Mouse (Mus musculus) hindbrain, embryonic 11.5 days (tissue): Measurements from ENCODE around the gene Rusc2. TPM values are rescaled to one million over a fixed set of nuclear protein-coding genes. Genes with fewer than 3 reads are reported as not detected.

Experiments used
- ATAC-seq: fragments of 200-750 bp; cut with Nextera tagmentation; 2 replicates; pipeline ENCODE4 v1.8.0; 2017; ENCODE audit warnings: mild to moderate bottlenecking, moderate TSS enrichment, moderate library complexity; ENCODE audit not compliant: low FRiP score
- DNase-seq: peaks from one replicate; pipeline ENCODE4 v3.0.0-alpha.2; 2015; ENCODE audit warnings: low spot score
- H3K27ac ChIP-seq: fragments of 300-500 bp; sonication (generic); 2 replicates; pipeline ENCODE4 v1.5.1; 2014; ENCODE audit warnings: mild to moderate bottlenecking, low read depth, low read length
- H3K27me3 ChIP-seq: fragments of 300-500 bp; sonication (generic); 2 replicates; pipeline ENCODE4 v1.6.1; 2014; ENCODE audit warnings: mild to moderate bottlenecking, low read length, moderate library complexity, mixed read lengths; ENCODE audit not compliant: control insufficient read depth, insufficient read depth
- H3K36me3 ChIP-seq: fragments of 300-500 bp; sonication (generic); 2 replicates; pipeline ENCODE4 v1.6.1; 2014; ENCODE audit warnings: mild to moderate bottlenecking, low read length, moderate library complexity, mixed read lengths; ENCODE audit not compliant: control insufficient read depth, insufficient read depth
- H3K4me1 ChIP-seq: fragments of 300-500 bp; sonication (generic); replicated peaks from 2 replicates; pipeline ENCODE4 v1.6.1; 2014; ENCODE audit warnings: low read length, mixed read lengths; ENCODE audit not compliant: control insufficient read depth, insufficient read depth
- H3K4me2 ChIP-seq: fragments of 300-500 bp; sonication (generic); replicated peaks from 2 replicates; pipeline ENCODE4 v1.6.1; 2014; ENCODE audit warnings: mild to moderate bottlenecking, low read depth, low read length
- H3K4me3 ChIP-seq: fragments of 300-500 bp; sonication (generic); 2 replicates; pipeline ENCODE4 v1.5.1; 2014; ENCODE audit warnings: low read depth, low read length
- H3K9ac ChIP-seq: fragments of 300-500 bp; sonication (generic); 2 replicates; pipeline ENCODE4 v1.6.1; 2014; ENCODE audit warnings: low read depth, low read length
- H3K9me3 ChIP-seq: fragments of 300-500 bp; sonication (generic); 2 replicates; pipeline ENCODE4 v1.6.1; 2016; ENCODE audit warnings: low read length; ENCODE audit not compliant: control insufficient read depth
- WGBS: fragments of 180-500 bp; shearing (Covaris S2); extraction: QIAGEN DNeasy Blood & Tissue Kit; methylation state at CpG from one replicate; pipeline ENCODE4 v1.1.7; 2014; 5-methylcytosine and 5-hydroxymethylcytosine counted together
- polyA plus RNA-seq: library from polyadenylated mRNA; unstranded; fragments of >200 nt; fragmentation: Nextera tagmentation; extraction: Ambion mirVana; gene quantifications from 2 replicates; pipeline ENCODE4 v1.2.1, GENCODE M21; 2014

The Rusc2 gene
- polyA plus RNA-seq: 15.8 and 19.1 TPM in 2 replicates

DNA sequence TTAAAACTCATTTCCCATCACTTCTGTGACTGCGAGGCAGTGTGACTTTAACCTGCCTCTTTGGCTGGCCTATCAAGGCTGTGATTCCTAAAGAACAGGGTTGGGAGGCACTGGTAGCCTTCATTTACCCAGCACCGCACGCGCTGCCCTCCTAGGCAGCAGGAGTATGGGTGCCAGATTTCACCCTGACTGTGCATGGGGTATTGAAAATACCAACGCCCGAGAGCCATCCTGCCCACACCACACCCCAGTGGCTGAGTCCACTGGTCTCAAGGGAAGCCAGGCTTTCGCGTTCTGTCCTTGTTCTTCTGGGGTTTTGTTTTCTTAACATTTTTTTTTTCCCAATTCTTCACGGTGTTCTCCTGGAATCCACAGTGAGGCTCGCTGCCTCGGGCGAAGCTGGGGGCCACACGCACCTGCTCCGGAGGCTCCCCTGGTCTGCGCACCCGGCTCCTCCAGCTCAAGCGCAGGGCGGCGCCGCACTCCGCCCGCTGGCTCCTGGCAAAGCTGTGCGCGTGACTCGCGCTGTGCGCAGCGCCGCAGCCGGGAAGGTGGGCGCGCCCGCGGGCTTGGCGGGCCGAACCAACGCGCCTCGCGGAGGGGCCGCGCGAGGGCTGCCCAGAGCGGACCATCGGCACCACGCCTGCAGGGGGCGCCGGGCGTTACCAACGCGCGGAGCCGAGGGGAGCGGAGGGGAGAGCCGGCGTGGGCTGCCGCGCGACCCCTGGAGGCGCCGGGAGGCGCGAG is at the start of gene Rusc2:
TSS of gene Rusc2 (plus strand) at position 572 of the 747 bp plus-strand sequence.
- H3K4me3 ChIP-seq: peak within 1 kb of the TSS; percentile 65
- H3K36me3 ChIP-seq: no peaks in the 10 kb centered on the region
- DNase-seq (peak; percentile 95), ATAC-seq (peak; percentile 94)
- no peaks in the 10 kb centered on the region for H3K9me3 ChIP-seq
- peak within 1 kb of the TSS; percentile 75 for H3K9ac ChIP-seq
- WGBS: under 1% methylated on average over 60 of the region's 63 CpGs
- no peaks in the 10 kb centered on the region for H3K27me3 ChIP-seq
- H3K4me1 ChIP-seq: peaks cover 5% of the 10 kb centered on the region; the same call in 1 of the 2 replicates
- no peak within 1 kb of the TSS for H3K27ac ChIP-seq
- peak within 1 kb of the TSS; percentile 86 for H3K4me2 ChIP-seq

DNA sequence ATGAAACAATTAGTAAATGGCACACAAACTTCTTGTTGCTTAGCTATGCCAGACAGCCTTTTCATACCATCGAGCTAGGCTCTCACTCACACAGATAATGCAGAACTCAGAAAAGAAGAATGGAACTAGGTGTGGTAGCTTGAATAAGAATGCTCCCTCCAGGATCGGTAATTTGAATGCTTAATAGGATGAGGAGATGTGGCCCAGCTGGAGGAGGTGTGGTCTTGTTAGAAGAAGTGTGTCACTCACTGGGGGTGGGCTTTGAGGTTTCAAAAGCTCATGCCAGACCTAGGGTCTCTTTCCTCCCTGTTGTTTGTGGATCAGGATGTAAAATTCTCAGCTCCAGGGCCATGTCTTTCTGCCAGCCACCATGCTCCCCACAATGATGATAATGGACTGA is 47.0 kb upstream of the Rusc2 start:
- 62% methylated on average over 2 of the region's 2 CpGs for WGBS
- Histone ChIP-seq H3K4me1 (no peaks in the 10 kb centered on the region), H3K9ac (no peak overlapping the region), H3K9me3 (no peaks in the 10 kb centered on the region), H3K27me3 (no peaks in the 10 kb centered on the region), H3K4me2 (no peak overlapping the region), H3K27ac (no peak overlapping the region), H3K4me3 (no peak overlapping the region), H3K36me3 (no peaks in the 10 kb centered on the region)
- ATAC-seq (no peak), DNase-seq (no peak)

DNA sequence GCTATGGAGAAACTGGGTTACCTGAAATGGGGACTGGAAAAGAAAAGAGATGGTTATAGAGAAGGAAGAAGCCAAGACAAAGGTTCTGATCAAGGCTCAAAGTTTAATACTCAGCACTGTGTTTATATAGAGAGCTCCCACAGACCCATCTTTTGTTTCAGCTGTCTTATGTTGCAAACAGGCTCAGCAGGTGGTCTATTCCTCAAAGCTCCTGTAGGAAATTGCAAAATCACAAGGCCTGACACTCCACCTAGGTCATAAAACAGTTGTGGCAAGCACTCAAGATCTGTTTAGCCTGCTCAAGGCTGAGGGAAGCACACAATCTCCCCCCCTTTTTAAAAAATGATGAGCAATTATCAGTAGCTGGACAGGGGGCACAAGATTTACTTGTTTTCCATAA is 45.6 kb upstream of the Rusc2 start:
- Histone ChIP-seq H3K4me3 (no peak overlapping the region), H3K36me3 (no peaks in the 10 kb centered on the region), H3K4me2 (no peak overlapping the region), H3K27ac (no peak overlapping the region), H3K27me3 (no peaks in the 10 kb centered on the region), H3K9me3 (no peaks in the 10 kb centered on the region), H3K9ac (no peak overlapping the region), H3K4me1 (no peaks in the 10 kb centered on the region)
- no peak for ATAC-seq
- no peak for DNase-seq

DNA sequence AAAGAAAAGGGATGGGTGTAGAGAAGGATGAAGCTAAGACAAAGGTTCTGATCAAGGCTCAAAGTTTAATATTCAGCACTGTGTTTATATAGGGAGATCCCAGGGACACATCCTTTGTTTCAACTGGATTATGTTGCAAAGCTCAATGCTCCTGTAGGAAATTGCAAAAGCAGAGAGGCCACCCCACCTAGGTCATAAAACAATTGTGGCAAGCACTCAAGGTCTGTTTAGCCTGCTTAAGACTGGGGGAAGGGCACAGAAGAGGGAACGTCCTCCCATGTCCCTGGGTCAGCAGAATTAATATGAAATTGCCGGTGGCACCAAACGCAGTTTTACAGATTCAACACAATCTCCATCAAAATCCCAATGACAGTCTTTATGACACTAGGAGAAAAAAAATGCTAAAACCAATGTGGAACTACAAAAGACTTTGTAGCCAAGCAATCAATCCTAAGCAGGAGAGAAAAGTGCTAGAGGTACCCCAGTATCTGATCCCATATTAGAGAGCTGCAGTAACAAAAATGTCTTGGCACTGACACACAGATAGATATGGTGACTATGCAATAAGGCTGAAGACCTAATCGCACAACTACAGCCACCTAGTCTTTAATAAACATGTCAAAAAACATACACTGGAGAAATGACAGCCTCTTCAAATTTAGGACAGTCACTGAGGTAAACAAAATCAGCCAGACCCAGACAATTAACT is 41.5 kb upstream of the Rusc2 start:
- H3K4me3 ChIP-seq: no peak overlapping the region
- H3K9ac ChIP-seq: no peak overlapping the region
- ATAC-seq (no peak), DNase-seq (no peak)
- no peaks in the 10 kb centered on the region for H3K9me3 ChIP-seq
- no peak overlapping the region for H3K4me2 ChIP-seq
- no peak overlapping the region for H3K27ac ChIP-seq
- no peaks in the 10 kb centered on the region for H3K36me3 ChIP-seq
- H3K4me1 ChIP-seq: no peaks in the 10 kb centered on the region
- 92% methylated on average over 4 of the region's 4 CpGs for WGBS
- no peaks in the 10 kb centered on the region for H3K27me3 ChIP-seq

DNA sequence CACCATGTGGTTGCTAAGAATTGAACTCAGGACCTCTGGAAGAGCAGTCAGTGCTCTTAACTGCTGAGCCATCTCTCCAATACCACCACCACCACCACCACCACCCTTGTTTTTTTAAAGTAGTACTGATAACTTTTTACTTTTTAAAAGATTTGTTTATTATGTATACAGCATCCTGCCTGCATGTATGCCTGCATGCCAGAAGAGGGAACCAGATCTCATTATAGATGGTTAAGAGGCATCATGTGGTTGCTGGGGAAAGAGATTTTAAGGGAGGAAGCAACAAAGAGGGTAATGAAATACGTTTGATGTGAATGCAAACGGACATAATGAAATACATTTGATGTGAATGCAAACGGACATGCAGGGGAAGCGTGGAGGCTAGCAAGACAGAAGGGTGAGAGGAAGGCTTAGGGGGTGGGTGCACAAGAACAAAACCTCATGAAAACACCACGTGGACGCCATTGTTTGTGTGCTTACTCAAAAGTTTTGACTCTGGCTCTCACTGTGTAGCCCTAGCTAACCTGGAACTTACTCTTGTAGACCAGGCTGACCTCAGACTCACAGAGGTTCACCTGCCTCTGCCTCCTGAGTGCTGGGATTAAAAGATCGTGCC is 40.4 kb upstream of the Rusc2 start:
- Histone ChIP-seq H3K9ac (no peak overlapping the region), H3K36me3 (no peaks in the 10 kb centered on the region), H3K27ac (no peak overlapping the region), H3K4me1 (no peaks in the 10 kb centered on the region), H3K4me3 (no peak overlapping the region), H3K9me3 (no peaks in the 10 kb centered on the region), H3K27me3 (no peaks in the 10 kb centered on the region), H3K4me2 (no peak overlapping the region)
- DNase-seq (peak; percentile 13), ATAC-seq (no peak)
- WGBS: 56% methylated on average over 7 of the region's 7 CpGs

DNA sequence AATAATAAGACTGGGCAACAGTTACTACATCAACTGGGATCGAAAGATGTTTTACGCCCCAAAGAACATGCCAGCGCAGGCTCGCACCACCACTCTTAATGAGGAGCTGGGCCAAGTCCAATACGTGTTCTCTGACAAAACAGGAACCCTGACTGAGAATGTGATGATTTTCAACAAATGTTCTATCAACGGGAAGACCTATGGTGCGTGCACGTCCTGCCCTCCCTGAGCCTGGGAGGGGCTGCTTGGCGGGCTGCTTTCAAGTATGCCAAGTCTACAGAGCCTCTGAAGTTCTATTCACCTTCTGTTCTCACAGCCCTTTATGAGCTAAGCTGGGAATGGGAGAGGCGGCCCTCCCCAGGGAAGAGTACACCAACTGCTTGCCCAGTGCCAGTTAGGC is 39.3 kb upstream of the Rusc2 start:
- Histone ChIP-seq H3K4me1 (no peaks in the 10 kb centered on the region), H3K4me3 (no peak overlapping the region), H3K9ac (no peak overlapping the region), H3K27me3 (no peaks in the 10 kb centered on the region), H3K36me3 (no peaks in the 10 kb centered on the region), H3K27ac (no peak overlapping the region), H3K9me3 (no peaks in the 10 kb centered on the region), H3K4me2 (no peak overlapping the region)
- ATAC-seq: no peak
- no peak for DNase-seq
- 93% methylated on average over 10 of the region's 10 CpGs for WGBS

DNA sequence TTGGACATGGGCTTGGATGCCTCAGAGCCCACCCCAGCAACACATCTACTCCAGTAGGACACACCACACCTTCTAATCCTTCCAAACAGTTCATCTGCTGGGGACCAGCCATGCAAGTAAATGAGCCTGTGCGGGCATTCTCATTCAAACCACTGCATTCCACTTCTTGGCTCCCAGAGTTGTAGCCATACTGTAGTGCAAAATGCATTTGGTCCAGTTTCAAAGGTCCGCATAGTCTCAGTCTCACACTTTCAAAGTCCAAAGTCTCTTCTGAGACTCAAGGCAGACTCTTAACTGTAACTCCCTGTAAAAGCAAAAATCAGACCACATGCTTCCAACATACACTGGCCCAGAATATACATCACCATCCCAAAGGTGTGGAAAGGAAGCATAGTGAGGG is 36.8 kb upstream of the Rusc2 start:
- Histone ChIP-seq H3K9me3 (no peaks in the 10 kb centered on the region), H3K36me3 (no peaks in the 10 kb centered on the region), H3K9ac (no peak overlapping the region), H3K4me3 (no peak overlapping the region), H3K4me2 (no peak overlapping the region), H3K27ac (no peak overlapping the region), H3K27me3 (no peaks in the 10 kb centered on the region), H3K4me1 (no peaks in the 10 kb centered on the region)
- 93% methylated on average over 2 of the region's 2 CpGs for WGBS
- ATAC-seq (no peak), DNase-seq (no peak)

DNA sequence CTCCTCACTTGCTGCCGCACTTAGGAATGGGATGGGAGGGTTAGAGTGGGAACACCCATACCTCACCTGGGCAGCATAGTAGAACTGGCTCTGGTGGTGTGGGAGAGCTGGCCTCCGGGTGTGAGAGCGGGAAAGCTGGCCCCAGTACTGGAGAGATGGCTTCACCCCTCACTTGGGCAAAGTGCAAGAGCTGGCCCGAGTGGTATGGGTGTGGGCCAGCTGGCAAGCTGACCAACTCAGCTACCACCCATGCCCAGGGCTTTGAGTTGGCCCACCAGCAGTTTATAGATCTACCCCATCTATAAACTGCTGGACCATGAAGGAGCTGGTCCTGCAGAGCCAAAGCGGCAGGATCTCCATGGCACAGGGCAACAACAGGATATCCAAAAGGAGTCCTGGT is 32.6 kb upstream of the Rusc2 start:
- H3K9me3 ChIP-seq: no peaks in the 10 kb centered on the region
- WGBS: 94% methylated on average over 5 of the region's 5 CpGs

More for the DNA sequence above, 32.6 kb upstream of the Rusc2 start:
- no peaks in the 10 kb centered on the region for H3K36me3 ChIP-seq
- no peak for DNase-seq
- no peak overlapping the region for H3K9ac ChIP-seq
- H3K4me1 ChIP-seq: no peaks in the 10 kb centered on the region
- no peaks in the 10 kb centered on the region for H3K27me3 ChIP-seq
- no peak overlapping the region for H3K4me2 ChIP-seq
- no peak overlapping the region for H3K27ac ChIP-seq
- no peak for ATAC-seq
- H3K4me3 ChIP-seq: no peak overlapping the region
